19 mouse cellular contexts compared by ENCODE assay signal in the genomic region with DNA sequence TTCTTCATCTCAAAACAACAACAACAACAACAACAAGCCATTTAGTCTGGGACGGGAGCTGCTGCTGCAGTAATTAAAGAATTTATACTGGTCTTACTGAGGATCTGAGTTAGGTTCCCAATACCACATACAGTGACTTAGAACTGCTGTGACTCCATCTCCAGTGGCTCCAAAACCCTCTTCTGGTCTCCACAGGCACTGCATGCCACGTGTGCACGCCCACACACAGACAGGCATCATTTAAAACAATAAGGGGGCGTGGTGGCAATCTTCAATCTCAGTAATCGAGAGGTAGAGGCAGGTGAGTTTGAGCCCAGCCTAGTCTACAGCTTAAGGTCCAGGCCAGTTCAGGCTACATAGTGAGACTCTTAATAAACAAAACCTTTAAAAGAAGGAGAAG. TPM values are rescaled to one million over a fixed set of nuclear protein-coding genes. Genes with fewer than 3 reads are reported as not detected.
DNase-seq lines count a peak whose midpoint lies in the region; ATAC-seq and TF ChIP-seq lines count a peak whose summit lies in the region.
"Had no signal": no experiment of that assay in that cellular context is flagged by ENCODE, and none has a peak within 500 bp of the region (broad histone marks: within the 10 kb centered on the region; RNA-seq: fewer than 3 reads in every experiment).

No protein-coding gene starts in this region.

- TF ChIP-seq POLR2A in cortical plate, adult 2 months (IDR thresholded peaks at IDR 0.05; ENCODE audit: extremely low read depth, insufficient read depth, low read length): no peak

- 80% methylated on average over 5 of the region's 5 CpGs for WGBS in midbrain, postnatal 0 days
- WGBS in midbrain, embryonic 11.5 days: 82% methylated on average over 5 of the region's 5 CpGs
- WGBS in heart, embryonic 11.5 days (ENCODE audit: insufficient replicate concordance): 80% methylated on average over 5 of the region's 5 CpGs

- peaks cover 11% of the 10 kb centered on the region for H3K36me3 ChIP-seq in midbrain, postnatal 0 days (ENCODE audit: insufficient read depth, low read length)
- 0 out of 2 replicates have a peak, but pooled peaks cover 2% of the 10 kb centered on the region for H3K36me3 ChIP-seq in midbrain, embryonic 11.5 days (ENCODE audit: control insufficient read depth, insufficient read depth, low read length)
- H3K36me3 ChIP-seq in heart, embryonic 11.5 days (ENCODE audit: control insufficient read depth, insufficient read depth, low read length): no peaks in the 10 kb centered on the region

- intact Hi-C loops in gastrocnemius, adult 2 months (cut with DNase I): no loop called here

- H3K9ac ChIP-seq in midbrain, postnatal 0 days (replicated peaks; ENCODE audit: low read length, poor library complexity, severe bottlenecking): no peak overlapping the region
- H3K9ac ChIP-seq in midbrain, embryonic 11.5 days (ENCODE audit: low read length): no peak overlapping the region
- H3K9ac ChIP-seq in heart, embryonic 11.5 days (ENCODE audit: low read depth, low read length): no peak overlapping the region
- H3K9ac ChIP-seq: embryonic facial prominence, embryonic 15.5 days; forebrain, embryonic 12.5 days; hindbrain, embryonic 12.5 days; limb, embryonic 13.5 days; lung, embryonic 15.5 days had no signal

- H3K27me3 ChIP-seq in midbrain, postnatal 0 days (ENCODE audit: insufficient read depth, low read length): no peaks in the 10 kb centered on the region
- no peaks in the 10 kb centered on the region for H3K27me3 ChIP-seq in midbrain, embryonic 11.5 days (ENCODE audit: control insufficient read depth, insufficient read depth, low read length)
- no peaks in the 10 kb centered on the region for H3K27me3 ChIP-seq in heart, embryonic 11.5 days (ENCODE audit: control insufficient read depth, insufficient read depth, low read length)
- H3K27me3 ChIP-seq: embryonic facial prominence, embryonic 15.5 days; forebrain, embryonic 12.5 days; hindbrain, embryonic 12.5 days; limb, embryonic 13.5 days; lung, embryonic 15.5 days had no signal

- no peak overlapping the region for H3K4me2 ChIP-seq in midbrain, postnatal 0 days (ENCODE audit: low read depth, low read length, poor library complexity, severe bottlenecking)
- H3K4me2 ChIP-seq in midbrain, embryonic 11.5 days: no peak overlapping the region
- no peak overlapping the region for H3K4me2 ChIP-seq in heart, embryonic 11.5 days
- H3K4me2 ChIP-seq: embryonic facial prominence, embryonic 15.5 days; forebrain, embryonic 12.5 days; hindbrain, embryonic 12.5 days; limb, embryonic 13.5 days; lung, embryonic 15.5 days had no signal

- TF ChIP-seq CTCF in gastrocnemius, adult 2 months (IDR thresholded peaks at IDR 0.05): no peak
- peak; percentile 29 for TF ChIP-seq CTCF in midbrain, postnatal 0 days (IDR thresholded peaks at IDR 0.05)
- 0 out of 2 replicates have a peak, but pooled peaks have one; percentile 14 for TF ChIP-seq CTCF in cortical plate, adult 2 months (IDR thresholded peaks at IDR 0.05; ENCODE audit: extremely low read depth, insufficient read depth, low read length)

- H3K9me3 ChIP-seq in midbrain, postnatal 0 days (ENCODE audit: low read length): no peaks in the 10 kb centered on the region
- no peaks in the 10 kb centered on the region for H3K9me3 ChIP-seq in midbrain, embryonic 11.5 days (ENCODE audit: control insufficient read depth, low read length)
- H3K9me3 ChIP-seq in heart, embryonic 11.5 days (replicated peaks; ENCODE audit: control insufficient read depth, low read length): no peaks in the 10 kb centered on the region
- H3K9me3 ChIP-seq: embryonic facial prominence, embryonic 15.5 days; forebrain, embryonic 12.5 days; hindbrain, embryonic 12.5 days; limb, embryonic 13.5 days; lung, embryonic 15.5 days had no signal

- no peaks in the 10 kb centered on the region for H3K4me1 ChIP-seq in midbrain, postnatal 0 days (ENCODE audit: insufficient read depth, low read length)
- no peaks in the 10 kb centered on the region for H3K4me1 ChIP-seq in midbrain, embryonic 11.5 days (ENCODE audit: control insufficient read depth, insufficient read depth, low read length)
- H3K4me1 ChIP-seq in cortical plate, adult 2 months (ENCODE audit: control insufficient read depth, insufficient read depth, low read length): no peaks in the 10 kb centered on the region
- no peaks in the 10 kb centered on the region for H3K4me1 ChIP-seq in heart, embryonic 11.5 days (ENCODE audit: control insufficient read depth, insufficient read depth, low read length)
- H3K4me1 ChIP-seq: embryonic facial prominence, embryonic 15.5 days; forebrain, embryonic 12.5 days; hindbrain, embryonic 12.5 days; limb, embryonic 13.5 days had no signal

- peak; percentile 8 for DNase-seq in gastrocnemius, adult 2 months
- no peak for DNase-seq in gastrocnemius, postnatal 10 days
- DNase-seq in midbrain, postnatal 0 days (ENCODE audit: low spot score): no peak
- DNase-seq in midbrain, embryonic 11.5 days (ENCODE audit: low spot score, missing footprints): no peak
- DNase-seq in ovary, postnatal 36 days (ENCODE audit: low spot score): no peak
- DNase-seq in urinary bladder, adult 18-20 months (ENCODE audit: low spot score in 2 of 2): no peak
- DNase-seq: adrenal gland, postnatal 36 days; cerebellum, adult 9-10 months; heart, adult 18-20 months; right cerebral cortex, adult 18-20 months; spleen, adult 18-20 months had no signal

- no peak for ATAC-seq in midbrain, postnatal 0 days (ENCODE audit: low FRiP score)
- no peak for ATAC-seq in midbrain, embryonic 11.5 days (ENCODE audit: low FRiP score)
- ATAC-seq in heart, embryonic 11.5 days (replicated peaks; ENCODE audit: insufficient number of reproducible peaks, low FRiP score, low TSS enrichment): no peak
- ATAC-seq: activated CD4-positive, CD25-positive, alpha-beta regulatory T cell, adult 4 months had no signal

- H3K4me3 ChIP-seq in gastrocnemius, adult 2 months: no peak overlapping the region
- H3K4me3 ChIP-seq in midbrain, postnatal 0 days (ENCODE audit: low read depth, low read length): no peak overlapping the region
- no peak overlapping the region for H3K4me3 ChIP-seq in midbrain, embryonic 11.5 days (ENCODE audit: low read depth, low read length)
- H3K4me3 ChIP-seq in cortical plate, adult 2 months (ENCODE audit: insufficient read depth, low read length): no peak overlapping the region
- H3K4me3 ChIP-seq in heart, embryonic 11.5 days (ENCODE audit: low read depth, low read length): no peak overlapping the region
- H3K4me3 ChIP-seq: embryonic facial prominence, embryonic 15.5 days; forebrain, embryonic 12.5 days; hindbrain, embryonic 12.5 days; limb, embryonic 13.5 days; lung, embryonic 15.5 days had no signal

- H3K27ac ChIP-seq in gastrocnemius, adult 2 months: no peak overlapping the region
- no peak overlapping the region for H3K27ac ChIP-seq in midbrain, postnatal 0 days (ENCODE audit: low read depth, low read length)
- H3K27ac ChIP-seq in midbrain, embryonic 11.5 days (ENCODE audit: low read depth, low read length): no peak overlapping the region
- no peak overlapping the region for H3K27ac ChIP-seq in cortical plate, adult 2 months (ENCODE audit: insufficient read depth, low read length)
- H3K27ac ChIP-seq in heart, embryonic 11.5 days (ENCODE audit: low read depth, low read length): no peak overlapping the region
- H3K27ac ChIP-seq: embryonic facial prominence, embryonic 15.5 days; forebrain, embryonic 12.5 days; hindbrain, embryonic 12.5 days; limb, embryonic 13.5 days; lung, embryonic 15.5 days had no signal

RNA-seq across cellular contexts. Expression of a gene that starts 43.5 kb away (rescaled TPM):
- 10 to 100 TPM; 48.4 to 54.4 TPM for total RNA-seq in gastrocnemius, adult 2 months (2021)
- total RNA-seq in gastrocnemius, postnatal 10 days (2021): 10 to 100 TPM; 51.6 to 82.2 TPM
- total RNA-seq in midbrain, postnatal 0 days (2014; rRNA removed): 69.1 and 81.7 TPM in 2 replicates
- polyA plus RNA-seq in midbrain, postnatal 0 days (2015; fragmentation: Nextera tagmentation; extraction: Ambion mirVana): 15.7 and 16.5 TPM in 2 replicates
- 6.1 and 6.6 TPM in 2 replicates for polyA plus RNA-seq in midbrain, embryonic 11.5 days (2014; fragmentation: Nextera tagmentation; extraction: Ambion mirVana)
- 202 and 204 TPM in 2 replicates for polyA plus RNA-seq in cortical plate, adult 2 months (2012; rRNA removed)
- 6.9 and 7.8 TPM in 2 replicates for polyA plus RNA-seq in heart, embryonic 11.5 days (2014; fragmentation: Nextera tagmentation; extraction: Ambion mirVana)

RNA-seq across cellular contexts. Expression of a gene that starts 48.5 kb away (rescaled TPM):
- total RNA-seq in gastrocnemius, adult 2 months (2021): under 1 TPM in 1 of 2 experiments, not detected in 1; 0.22 TPM
- total RNA-seq in gastrocnemius, postnatal 10 days (2021): under 1 TPM; 0.07 to 0.47 TPM
- 0.05 TPM in 1 of 2 replicates, not detected in the other for total RNA-seq in midbrain, postnatal 0 days (2014; rRNA removed)
- not detected in 2 replicates for polyA plus RNA-seq in midbrain, postnatal 0 days (2015; fragmentation: Nextera tagmentation; extraction: Ambion mirVana)
- polyA plus RNA-seq in midbrain, embryonic 11.5 days (2014; fragmentation: Nextera tagmentation; extraction: Ambion mirVana): 0.19 and 0.29 TPM in 2 replicates
- polyA plus RNA-seq in cortical plate, adult 2 months (2012; rRNA removed): 0.02 TPM in 2 replicates
- polyA plus RNA-seq in heart, embryonic 11.5 days (2014; fragmentation: Nextera tagmentation; extraction: Ambion mirVana): 0.13 and 0.44 TPM in 2 replicates
- total RNA-seq: adrenal gland, postnatal 36 days had no signal
- polyA plus RNA-seq: activated CD4-positive, CD25-positive, alpha-beta regulatory T cell, adult 4 months; limb, embryonic 13.5 days had no signal

Comparison
In these comparisons a context has a peak if more than half of its experiments do, and no peak if none do; other contexts are left out.
1. RNA of a gene that starts 43.5 kb away (polyA plus RNA-seq): 202 to 204 TPM in cortical plate, adult 2 months; 15.7 to 16.5 TPM in midbrain, postnatal 0 days, 6.9 to 7.8 TPM in heart, embryonic 11.5 days and 6.1 to 6.6 TPM in midbrain, embryonic 11.5 days; every median in the first group is over 10 times any median in the second.